Mouse (Mus musculus) kidney, postnatal 25 days (tissue): ENCODE results near the gene Adk.

Experiments
- DNase-seq, 2 experiments: peaks; one replicate each; pipeline ENCODE4 v3.0.0; 2021; ENCODE audit warnings: mixed read lengths in 2 of 2

The Adk gene

DNA sequence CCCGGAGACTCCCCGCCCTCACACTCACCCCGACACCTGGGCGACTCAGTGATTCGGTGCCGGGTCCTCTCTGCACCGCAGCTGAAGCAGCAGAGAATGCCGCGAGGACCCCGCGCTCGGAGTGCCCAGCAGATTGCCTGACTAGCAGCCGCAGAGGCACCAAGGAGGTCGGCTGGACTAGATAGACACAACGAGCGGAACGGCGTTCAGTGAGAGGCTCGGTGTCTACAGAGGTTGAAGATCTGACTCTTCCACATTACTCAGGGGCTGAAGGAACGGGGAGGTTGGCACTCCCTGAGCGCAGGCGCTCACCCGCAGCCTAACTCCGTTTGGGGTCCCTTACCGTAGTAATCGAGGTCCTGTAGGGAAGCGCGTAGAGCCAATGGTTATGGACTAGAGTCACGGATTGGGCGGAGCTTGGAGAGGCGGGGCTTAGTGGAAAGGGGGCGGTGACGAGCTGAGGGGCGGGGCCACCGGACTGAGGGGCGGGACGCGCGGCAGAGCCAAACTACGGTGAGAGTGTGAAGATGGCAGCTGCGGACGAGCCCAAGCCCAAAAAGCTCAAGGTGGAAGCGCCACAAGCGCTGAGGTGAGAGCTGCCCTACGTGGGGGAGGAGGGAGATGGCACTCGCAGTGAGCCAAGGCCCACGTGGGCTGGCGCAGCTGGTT lies at the start of gene Adk, which contains the start of gene Ap3m1:
Gene Adk (plus strand): TSS at position 463 of the 669 bp plus-strand sequence.
Gene Ap3m1 (minus strand): TSS at position 397 of the 669 bp plus-strand sequence.
- DNase-seq: peak; percentile 94 to 95

GRCm38 (mm10) chr14:21013800-21014334 lies 38.5 kb upstream of the Adk start:
- DNase-seq: no peak

DNA sequence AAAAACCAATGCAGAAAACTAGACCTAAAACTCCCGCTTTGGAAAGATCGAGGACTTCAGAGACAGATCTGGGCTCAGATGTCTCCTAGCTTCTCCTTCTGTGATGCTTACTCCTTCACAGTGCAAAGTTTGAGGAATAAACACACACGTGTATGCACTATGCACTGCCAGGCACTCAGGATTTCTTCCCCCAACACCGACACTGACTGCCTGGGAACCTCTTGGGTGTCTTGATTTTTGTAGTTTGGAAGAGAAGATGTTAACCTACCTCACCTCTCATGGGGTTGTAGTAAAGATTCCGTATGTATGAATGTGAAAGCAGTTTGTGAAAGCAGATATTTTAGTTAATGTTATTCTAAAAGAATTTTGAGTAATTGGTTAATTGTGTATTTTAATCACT lies 34.5 kb upstream of the Adk start:
- DNase-seq: no peak

DNA sequence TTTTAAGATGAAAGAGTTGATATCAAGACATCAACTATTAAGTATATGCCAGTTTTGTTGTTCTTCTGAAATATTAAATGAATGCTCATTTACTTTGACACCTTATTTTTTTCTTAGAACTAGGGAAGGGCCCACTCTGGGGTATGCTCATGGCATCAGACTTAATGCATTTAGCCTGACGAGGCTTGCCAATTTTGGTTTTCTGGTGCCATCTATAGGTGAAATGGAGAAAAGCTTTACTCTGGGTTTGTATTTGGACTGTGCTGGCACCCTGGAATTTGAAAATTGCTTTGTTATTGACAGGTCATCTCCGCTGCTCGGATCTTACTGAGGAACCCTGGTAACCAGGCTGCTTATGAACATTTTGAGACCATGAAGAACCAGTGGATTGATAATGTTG lies 33.4 kb upstream of the Adk start:
- DNase-seq: peak in 1 of 2 experiments; percentile 7

DNA sequence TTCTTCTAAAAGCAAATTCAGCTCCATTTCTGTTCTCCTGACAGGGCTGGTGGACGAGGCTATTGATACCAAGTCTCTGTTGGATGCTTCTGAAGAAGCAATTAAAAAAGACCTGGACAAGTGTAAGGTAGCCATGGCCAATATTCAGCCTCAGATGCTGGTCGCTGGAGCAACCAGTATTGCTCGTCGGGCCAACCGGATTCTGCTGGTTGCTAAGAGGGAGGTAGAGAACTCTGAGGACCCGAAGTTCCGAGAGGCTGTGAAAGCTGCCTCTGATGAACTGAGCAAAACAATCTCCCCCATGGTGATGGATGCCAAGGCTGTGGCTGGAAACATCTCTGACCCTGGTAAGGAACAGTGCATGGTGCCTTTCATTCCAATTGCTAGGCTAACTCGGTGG lies 31.9 kb upstream of the Adk start:
- DNase-seq: no peak

GRCm38 (mm10) chr14:21027542-21027941 lies 24.8 kb upstream of the Adk start:
- DNase-seq: no peak

- no peak for DNase-seq
Measured at GRCm38 (mm10) chr14:21029025-21029659, 23.2 kb upstream of the Adk start.

DNA sequence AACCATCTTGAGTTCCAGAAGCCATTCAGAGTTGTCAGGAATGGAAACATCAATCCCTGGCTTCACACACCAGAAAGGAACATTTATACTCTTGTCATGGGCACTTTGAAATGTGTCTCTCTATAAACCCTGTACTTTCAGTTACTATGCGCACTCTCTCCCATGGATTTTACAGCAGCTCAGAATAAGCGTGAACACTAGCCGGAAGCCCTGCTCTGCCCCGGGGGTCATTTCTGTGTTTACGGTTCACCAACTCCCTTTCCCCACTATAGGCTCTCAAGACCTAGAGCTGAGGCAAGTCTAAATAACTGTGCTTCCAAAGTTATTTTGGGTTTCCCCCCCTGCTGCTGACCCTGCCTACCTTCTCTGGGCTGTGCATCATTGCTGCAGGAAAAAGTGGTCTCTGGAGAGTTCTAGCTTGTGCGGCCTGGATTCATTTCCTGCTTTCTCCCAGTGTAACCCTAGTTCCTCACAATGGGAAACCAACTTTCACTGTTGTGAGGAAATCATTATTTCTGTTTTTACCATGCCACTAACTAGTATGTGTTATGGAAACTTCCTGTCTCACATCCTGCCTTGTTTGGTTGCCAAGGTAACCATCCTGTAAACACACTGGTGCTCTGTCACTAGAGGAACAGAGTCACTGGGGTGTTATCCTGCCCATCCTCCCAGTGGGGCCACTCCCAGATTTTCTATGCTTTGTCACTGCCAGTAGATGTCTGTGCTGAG lies 20.4 kb upstream of the Adk start:
- DNase-seq: peak; percentile 64 to 83

DNA sequence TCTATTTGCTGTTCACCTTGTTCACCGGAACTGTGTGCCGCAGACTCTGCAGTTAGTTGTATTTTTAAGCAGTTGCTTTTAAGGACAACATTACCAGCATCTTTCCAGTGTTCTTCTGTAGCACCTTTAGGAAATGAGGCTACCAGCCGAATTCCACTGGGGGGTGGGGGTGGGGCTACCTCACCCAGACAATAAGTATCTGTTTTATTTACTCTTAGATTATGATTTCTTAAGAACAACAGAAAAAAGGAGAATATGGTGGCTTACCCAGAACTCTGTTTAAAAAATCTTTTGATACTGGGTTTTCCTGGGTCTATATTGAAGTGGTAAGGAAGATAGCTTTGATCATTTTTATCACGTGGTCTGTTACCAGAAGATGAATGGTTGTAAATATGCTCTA lies 18.1 kb upstream of the Adk start:
- DNase-seq: no peak

- DNase-seq: no peak
Measured at GRCm38 (mm10) chr14:21034791-21035190, 17.6 kb upstream of the Adk start.

- no peak for DNase-seq
Measured at GRCm38 (mm10) chr14:21039077-21039476, 13.3 kb upstream of the Adk start.

- DNase-seq: no peak
Measured at GRCm38 (mm10) chr14:21039623-21040022, 12.8 kb upstream of the Adk start.

DNA sequence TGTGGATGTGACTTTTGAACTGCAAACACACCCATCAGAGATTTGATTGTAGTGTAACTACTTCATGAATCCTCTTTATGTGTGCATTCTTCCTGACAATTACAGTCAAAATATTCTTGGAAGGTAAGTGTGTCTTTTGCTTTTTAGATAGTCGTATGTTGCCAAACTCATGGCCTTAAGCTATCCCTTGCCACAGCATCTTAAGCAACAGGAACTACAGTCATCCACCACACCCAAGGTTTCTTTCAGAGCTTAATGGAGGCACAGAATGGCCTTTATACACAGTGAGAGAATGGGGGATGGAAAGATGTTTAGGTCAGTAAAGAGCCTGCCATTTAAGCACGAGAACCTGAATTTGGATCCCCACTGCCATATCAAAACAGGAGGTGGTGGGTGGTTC lies 4.5 kb upstream of the Adk start:
- no peak for DNase-seq

- peak; percentile 58 to 76 for DNase-seq
Measured at GRCm38 (mm10) chr14:21048879-21049278, 3.5 kb upstream of the Adk start.

- DNase-seq: peak in 1 of 2 experiments; percentile 45
Measured at GRCm38 (mm10) chr14:21050734-21051133, 1.6 kb upstream of the Adk start.

GRCm38 (mm10) chr14:21051380-21052111 lies 828 bp upstream of the Adk start:
- DNase-seq: no peak

DNA sequence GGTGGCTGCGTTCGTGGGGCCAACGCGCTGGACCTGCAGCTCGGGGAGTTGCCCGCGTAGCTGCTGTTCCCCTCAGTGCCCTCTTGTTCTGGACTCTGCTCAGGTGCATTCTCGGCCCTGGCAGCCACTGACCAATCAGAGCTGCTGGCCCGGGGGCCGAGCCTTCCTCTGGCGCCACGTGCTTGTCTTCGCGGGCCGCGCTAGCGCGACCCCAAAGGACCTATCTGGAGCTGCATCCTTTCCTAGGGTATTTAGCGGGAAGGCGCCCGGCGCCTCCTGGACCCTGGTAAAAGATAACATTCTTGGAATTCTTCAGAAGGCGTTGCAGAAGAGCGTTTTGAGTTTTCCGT lies 382 bp downstream of the Adk start:
- peak; percentile 85 to 97 for DNase-seq

- DNase-seq: peak; percentile 26 to 47
Measured at GRCm38 (mm10) chr14:21053151-21053550, 777 bp downstream of the Adk start.

- peak; percentile 64 to 83 for DNase-seq
Measured at GRCm38 (mm10) chr14:21053586-21053985, 1.2 kb downstream of the Adk start.

DNA sequence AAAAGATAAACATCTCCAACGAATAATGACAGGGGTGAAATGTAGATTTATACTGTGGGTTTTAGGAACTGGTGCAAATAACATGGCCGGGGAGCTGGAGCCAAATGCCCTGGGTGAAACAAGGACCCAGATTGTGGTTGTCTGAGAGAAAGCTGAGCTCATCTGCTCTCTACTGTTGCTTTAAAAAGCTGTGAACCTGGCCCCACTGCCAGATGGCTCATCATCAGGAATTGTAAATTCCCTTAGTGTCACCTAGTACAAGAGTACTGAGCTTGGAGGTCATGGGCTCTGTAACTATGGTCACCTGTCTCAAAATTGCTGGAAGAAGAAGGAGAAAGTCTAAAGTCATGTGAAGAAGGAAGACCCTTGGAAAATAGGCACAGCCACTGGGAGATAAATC lies 6.6 kb downstream of the Adk start:
- no peak for DNase-seq

GRCm38 (mm10) chr14:21062766-21063513 lies 10.6 kb downstream of the Adk start:
- DNase-seq: no peak

- no peak for DNase-seq
Measured at GRCm38 (mm10) chr14:21064321-21064720, 11.9 kb downstream of the Adk start.
